Mouse (Mus musculus): ENCODE measurements around the gene Hepacam2.

- TF ChIP-seq CTCF (IDR thresholded peaks at IDR 0.05; ENCODE audit: borderline replicate concordance, insufficient read depth, low read depth, low read length) = no peak
- TF ChIP-seq POLR2A (IDR thresholded peaks at IDR 0.05; ENCODE audit: borderline replicate concordance, insufficient read depth, low read length) = no peak
Observed at GRCm38 (mm10) chr6:3536048-3536447, 38.0 kb upstream of the Hepacam2 start.

All from cerebellum, adult 2 months (tissue).